Mouse (Mus musculus): ENCODE results near the gene Stac2. TPM values are rescaled to one million over a fixed set of nuclear protein-coding genes. Genes with fewer than 3 reads are reported as not detected.
A peak's percentile ranks its signal among the peaks of the same experiment; 100 is the strongest.

Stac2 gene
- polyA plus RNA-seq, 1 experiment from 2014 or later, result 0.56 TPM

GRCm38 (mm10) chr11:98046466-98046865, 6.8 kb downstream of the Stac2 start:
- H3K4me3 ChIP-seq, result no peak overlapping the region
- 70% methylated on average over 1 of the region's 1 CpGs for WGBS
- DNase-seq (ENCODE audit: low spot score), result no peak
- peaks cover 17% of the 10 kb centered on the region for H3K4me1 ChIP-seq
- H3K27ac ChIP-seq, result no peak overlapping the region
- no peaks in the 10 kb centered on the region for H3K36me3 ChIP-seq
- peaks cover 49% of the 10 kb centered on the region for H3K27me3 ChIP-seq (ENCODE audit: low read depth, poor library complexity, severe bottlenecking)
- no peaks in the 10 kb centered on the region for H3K9me3 ChIP-seq (replicated peaks)

- Histone ChIP-seq H3K27ac (no peak overlapping the region), H3K9me3 (replicated peaks) (no peaks in the 10 kb centered on the region), H3K36me3 (no peaks in the 10 kb centered on the region), H3K4me1 (peaks cover 16% of the 10 kb centered on the region), H3K4me3 (no peak overlapping the region), H3K27me3 (ENCODE audit: low read depth, poor library complexity, severe bottlenecking) (peaks cover 41% of the 10 kb centered on the region)
- WGBS, result 67% methylated on average over 4 of the region's 4 CpGs
- no peak for DNase-seq (ENCODE audit: low spot score)
Observed at GRCm38 (mm10) chr11:98045596-98045995, 7.7 kb downstream of the Stac2 start.

GRCm38 (mm10) chr11:98044074-98044473, 9.2 kb downstream of the Stac2 start:
- WGBS, result 70% methylated on average over 5 of the region's 5 CpGs
- H3K4me1 ChIP-seq, result peaks cover 14% of the 10 kb centered on the region
- DNase-seq (ENCODE audit: low spot score), result no peak

GRCm38 (mm10) chr11:98042741-98043140, 10.5 kb downstream of the Stac2 start:
- 93% methylated on average over 6 of the region's 6 CpGs for WGBS
- no peaks in the 10 kb centered on the region for H3K9me3 ChIP-seq (replicated peaks)
- H3K4me3 ChIP-seq, result no peak overlapping the region
- H3K4me1 ChIP-seq, result peaks cover 9% of the 10 kb centered on the region
- DNase-seq (ENCODE audit: low spot score), result no peak
- H3K27me3 ChIP-seq (ENCODE audit: low read depth, poor library complexity, severe bottlenecking), result peaks cover 18% of the 10 kb centered on the region
- no peak overlapping the region for H3K27ac ChIP-seq
- no peaks in the 10 kb centered on the region for H3K36me3 ChIP-seq

More at GRCm38 (mm10) chr11:98044074-98044473, 9.2 kb downstream of the Stac2 start:
- H3K9me3 ChIP-seq (replicated peaks), result no peaks in the 10 kb centered on the region
- H3K27me3 ChIP-seq (ENCODE audit: low read depth, poor library complexity, severe bottlenecking), result peaks cover 25% of the 10 kb centered on the region
- H3K36me3 ChIP-seq, result no peaks in the 10 kb centered on the region
- H3K4me3 ChIP-seq, result no peak overlapping the region
- no peak overlapping the region for H3K27ac ChIP-seq

GRCm38 (mm10) chr11:98040975-98041374, 12.3 kb downstream of the Stac2 start:
- H3K4me3 ChIP-seq, result no peak overlapping the region
- H3K36me3 ChIP-seq, result no peaks in the 10 kb centered on the region
- 72% methylated on average over 8 of the region's 8 CpGs for WGBS
- H3K27me3 ChIP-seq (ENCODE audit: low read depth, poor library complexity, severe bottlenecking), result peaks cover 30% of the 10 kb centered on the region
- peaks cover 11% of the 10 kb centered on the region for H3K4me1 ChIP-seq
- H3K9me3 ChIP-seq (replicated peaks), result no peaks in the 10 kb centered on the region
- H3K27ac ChIP-seq, result no peak overlapping the region
- DNase-seq (ENCODE audit: low spot score), result no peak

- no peak overlapping the region for H3K27ac ChIP-seq
- H3K9me3 ChIP-seq (replicated peaks), result no peaks in the 10 kb centered on the region
- H3K4me3 ChIP-seq, result no peak overlapping the region
- 54% methylated on average over 14 of the region's 14 CpGs for WGBS
- DNase-seq (ENCODE audit: low spot score), result no peak
- peaks cover 37% of the 10 kb centered on the region for H3K27me3 ChIP-seq (ENCODE audit: low read depth, poor library complexity, severe bottlenecking)
- peaks cover 25% of the 10 kb centered on the region for H3K4me1 ChIP-seq
- no peaks in the 10 kb centered on the region for H3K36me3 ChIP-seq
Observed at GRCm38 (mm10) chr11:98037871-98038270, 15.4 kb downstream of the Stac2 start.

- H3K27me3 ChIP-seq (ENCODE audit: low read depth, poor library complexity, severe bottlenecking), result peaks cover 37% of the 10 kb centered on the region
- peak overlapping the region; percentile 48 for H3K27ac ChIP-seq
- peak; percentile 69 for DNase-seq (ENCODE audit: low spot score)
- peak overlapping the region; percentile 52 for H3K4me3 ChIP-seq
- no peaks in the 10 kb centered on the region for H3K9me3 ChIP-seq (replicated peaks)
- H3K4me1 ChIP-seq, result peaks cover 22% of the 10 kb centered on the region
- WGBS, result under 1% methylated on average over 27 of the region's 27 CpGs
- H3K36me3 ChIP-seq, result peaks cover 4% of the 10 kb centered on the region
Observed at GRCm38 (mm10) chr11:98035977-98036377, 17.3 kb downstream of the Stac2 start.

GRCm38 (mm10) chr11:98034840-98035239, 18.4 kb downstream of the Stac2 start:
- no peak for DNase-seq (ENCODE audit: low spot score)
- Histone ChIP-seq H3K4me3 (no peak overlapping the region), H3K27ac (peak overlapping the region; percentile 36; the same call in 1 of the 2 replicates), H3K4me1 (peaks cover 21% of the 10 kb centered on the region), H3K27me3 (ENCODE audit: low read depth, poor library complexity, severe bottlenecking) (peaks cover 37% of the 10 kb centered on the region), H3K36me3 (peaks cover 16% of the 10 kb centered on the region), H3K9me3 (replicated peaks) (no peaks in the 10 kb centered on the region)
- 40% methylated on average over 4 of the region's 4 CpGs for WGBS

- Histone ChIP-seq H3K27ac (no peak overlapping the region), H3K36me3 (peaks cover 23% of the 10 kb centered on the region)
- 90% methylated on average over 5 of the region's 5 CpGs for WGBS
Observed at GRCm38 (mm10) chr11:98034061-98034460, 19.2 kb downstream of the Stac2 start.

GRCm38 (mm10) chr11:98031443-98031770, 21.9 kb downstream of the Stac2 start:
- peak; percentile 87 for DNase-seq (ENCODE audit: low spot score)
- Histone ChIP-seq H3K36me3 (peaks cover 36% of the 10 kb centered on the region), H3K4me3 (no peak overlapping the region), H3K27me3 (ENCODE audit: low read depth, poor library complexity, severe bottlenecking) (peaks cover 17% of the 10 kb centered on the region), H3K9me3 (replicated peaks) (no peaks in the 10 kb centered on the region), H3K4me1 (peaks cover 27% of the 10 kb centered on the region), H3K27ac (no peak overlapping the region)
- 14% methylated on average over 5 of the region's 5 CpGs for WGBS

More at GRCm38 (mm10) chr11:98034061-98034460, 19.2 kb downstream of the Stac2 start:
- Histone ChIP-seq H3K9me3 (replicated peaks) (no peaks in the 10 kb centered on the region), H3K4me1 (peaks cover 21% of the 10 kb centered on the region), H3K4me3 (no peak overlapping the region), H3K27me3 (ENCODE audit: low read depth, poor library complexity, severe bottlenecking) (peaks cover 37% of the 10 kb centered on the region)
- no peak for DNase-seq (ENCODE audit: low spot score)

- no peak overlapping the region for H3K27ac ChIP-seq
- no peak for DNase-seq (ENCODE audit: low spot score)
- WGBS, result 62% methylated on average over 5 of the region's 5 CpGs
Observed at GRCm38 (mm10) chr11:98030701-98031442, 22.4 kb downstream of the Stac2 start.

GRCm38 (mm10) chr11:98027785-98028184, 25.5 kb downstream of the Stac2 start:
- Histone ChIP-seq H3K27me3 (ENCODE audit: low read depth, poor library complexity, severe bottlenecking) (no peaks in the 10 kb centered on the region), H3K4me1 (peaks cover 22% of the 10 kb centered on the region), H3K9me3 (replicated peaks) (no peaks in the 10 kb centered on the region), H3K36me3 (peaks cover 36% of the 10 kb centered on the region), H3K4me3 (peak overlapping the region; percentile 99), H3K27ac (peak overlapping the region; percentile 99)
- WGBS, result 23% methylated on average over 7 of the region's 7 CpGs
- DNase-seq (ENCODE audit: low spot score), result no peak

More at GRCm38 (mm10) chr11:98030701-98031442, 22.4 kb downstream of the Stac2 start:
- H3K36me3 ChIP-seq, result peaks cover 36% of the 10 kb centered on the region
- no peaks in the 10 kb centered on the region for H3K9me3 ChIP-seq (replicated peaks)
- H3K27me3 ChIP-seq (ENCODE audit: low read depth, poor library complexity, severe bottlenecking), result peaks cover 12% of the 10 kb centered on the region
- H3K4me1 ChIP-seq, result peaks cover 25% of the 10 kb centered on the region
- H3K4me3 ChIP-seq, result no peak overlapping the region

- Histone ChIP-seq H3K27ac (peak overlapping the region; percentile 99), H3K36me3 (peaks cover 36% of the 10 kb centered on the region), H3K4me1 (peaks cover 26% of the 10 kb centered on the region), H3K4me3 (peak overlapping the region; percentile 99), H3K9me3 (replicated peaks) (no peaks in the 10 kb centered on the region), H3K27me3 (ENCODE audit: low read depth, poor library complexity, severe bottlenecking) (no peaks in the 10 kb centered on the region)
- under 1% methylated on average over 18 of the region's 18 CpGs for whole genome bisulfite sequencing
- no peak for DNase-seq (ENCODE audit: low spot score)
Observed at GRCm38 (mm10) chr11:98027297-98027688, 26.0 kb downstream of the Stac2 start.

All from limb, embryonic 10.5 days (tissue).